Mouse (Mus musculus) myocyte (in vitro differentiated cells): ENCODE measurements around the gene Slc5a3. TPM values are rescaled to one million over a fixed set of nuclear protein-coding genes. Genes with fewer than 3 reads are reported as not detected.

Experiments used
- H3K27me3 ChIP-seq: one replicate; pipeline ENCODE4 v1.6.1; 2011; ENCODE audit not compliant: control insufficient read depth, insufficient read depth, insufficient read length
- H3K36me3 ChIP-seq: one replicate; pipeline ENCODE4 v1.6.1; 2011; ENCODE audit not compliant: control insufficient read depth, insufficient read depth
- H3K4me2 ChIP-seq: one replicate; pipeline ENCODE4 v1.6.1; 2011; ENCODE audit warnings: low read depth, control low read depth
- H3K4me3 ChIP-seq: one replicate; pipeline ENCODE4 v1.5.1; 2011; ENCODE audit warnings: mild to moderate bottlenecking, control low read depth, moderate library complexity
- H3K79me2 ChIP-seq: one replicate; pipeline ENCODE4 v1.6.1; 2011; ENCODE audit not compliant: control insufficient read depth, insufficient read depth
- H3ac ChIP-seq: one replicate; pipeline ENCODE4 v1.6.1; 2011; ENCODE audit not compliant: control insufficient read depth, insufficient read length
- CEBPB ChIP-seq: IDR thresholded peaks from 2 replicates; pipeline ENCODE4 v1.6.1; 2011; ENCODE audit warnings: mild to moderate bottlenecking, moderate library complexity; ENCODE audit not compliant: poor library complexity, insufficient read depth, severe bottlenecking
- E2F4 ChIP-seq: IDR thresholded peaks from one replicate; pipeline ENCODE4 v1.6.1; 2011; ENCODE audit warnings: mild to moderate bottlenecking, control low read depth, moderate library complexity; ENCODE audit not compliant: insufficient read depth
- MAX ChIP-seq: IDR thresholded peaks from one replicate; pipeline ENCODE4 v1.6.1; 2011; ENCODE audit warnings: low read depth, mild to moderate bottlenecking, control low read depth
- MYOD1 ChIP-seq, 3 experiments: IDR thresholded peaks; one replicate each; pipeline ENCODE4 v1.6.1; 2011; ENCODE audit warnings: control low read depth in 2 of 3, low read depth in 2 of 3, mild to moderate bottlenecking in 2 of 3, moderate library complexity in 1 of 3; ENCODE audit not compliant: insufficient read length in 2 of 3, control insufficient read depth in 1 of 3
- MYOG ChIP-seq, 3 experiments: IDR thresholded peaks; one replicate each; pipeline ENCODE4 v1.6.1; 2011; ENCODE audit warnings: control low read depth in 2 of 3, low read depth in 2 of 3, mild to moderate bottlenecking in 2 of 3; ENCODE audit not compliant: insufficient read length in 2 of 3, control insufficient read depth in 1 of 3, insufficient read depth in 1 of 3
- POLR2A ChIP-seq: IDR thresholded peaks from one replicate; pipeline ENCODE4 v1.6.1; 2011; ENCODE audit warnings: low read depth, mild to moderate bottlenecking, control low read depth, moderate library complexity; ENCODE audit not compliant: insufficient read length
- POLR2AphosphoS2 ChIP-seq: IDR thresholded peaks from one replicate; pipeline ENCODE4 v1.6.1; 2011; ENCODE audit warnings: low read depth, control low read depth; ENCODE audit not compliant: insufficient read length
- REST ChIP-seq: IDR thresholded peaks from one replicate; pipeline ENCODE4 v1.6.1; 2011; ENCODE audit warnings: mild to moderate bottlenecking, control low read depth, moderate library complexity; ENCODE audit not compliant: insufficient read depth, insufficient read length
- SRF ChIP-seq: IDR thresholded peaks from one replicate; pipeline ENCODE4 v1.6.1; 2011; ENCODE audit warnings: low read depth; ENCODE audit not compliant: control insufficient read depth, insufficient read length
- TCF12 ChIP-seq: IDR thresholded peaks from one replicate; pipeline ENCODE4 v1.6.1; 2011; ENCODE audit warnings: mild to moderate bottlenecking, control low read depth; ENCODE audit not compliant: poor library complexity, insufficient read depth, severe bottlenecking
- TCF3 ChIP-seq: IDR thresholded peaks from one replicate; pipeline ENCODE4 v1.6.1; 2011; ENCODE audit warnings: low read depth, control low read depth; ENCODE audit not compliant: insufficient read length
- USF1 ChIP-seq: IDR thresholded peaks from one replicate; pipeline ENCODE4 v1.6.1; 2011; ENCODE audit warnings: low read depth, mild to moderate bottlenecking, control low read depth, moderate library complexity
- polyA plus RNA-seq: library from polyadenylated mRNA; unstranded; fragments of >200 nt; fragmentation: generic; extraction: Trizol; gene quantifications from one replicate; pipeline ENCODE4 v1.2.1, GENCODE M21; 2012; ENCODE audit warnings: missing spikeins

Gene Slc5a3
- polyA plus RNA-seq, 1 experiment = 1.2 TPM

DNA sequence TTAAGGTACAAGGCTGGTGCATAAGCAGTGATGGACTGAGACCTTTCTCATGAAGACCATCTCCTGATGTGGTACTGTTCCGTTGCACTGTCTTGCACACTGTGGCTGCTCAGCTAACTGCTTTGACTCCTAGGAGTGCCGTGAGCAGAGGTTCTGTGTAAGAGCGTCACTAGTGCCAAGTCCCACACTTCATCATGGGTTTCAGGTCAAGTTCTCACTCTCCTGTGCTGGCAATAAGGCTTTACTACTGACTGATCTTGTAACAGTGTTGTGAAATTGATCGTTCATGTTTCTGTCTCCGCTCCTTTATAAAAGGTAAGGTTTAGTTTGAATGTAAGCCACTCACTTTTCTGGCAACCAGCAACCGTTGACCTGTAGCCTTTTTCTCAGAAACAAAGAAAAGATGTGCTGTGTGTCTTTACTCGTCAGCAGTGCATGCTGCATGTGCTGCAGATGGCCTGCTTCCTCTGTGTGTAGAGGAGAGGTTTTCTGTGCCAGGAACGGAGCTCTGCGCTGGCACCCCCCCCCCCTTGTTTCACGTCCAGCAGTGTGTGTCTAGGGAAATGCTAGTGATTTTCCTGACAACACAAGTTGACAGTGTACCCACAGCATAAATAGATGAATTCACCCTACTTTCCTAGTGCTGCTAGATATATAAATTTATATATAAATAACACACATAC is 25.8 kb downstream of the Slc5a3 start:
- Histone ChIP-seq H3K36me3 (peaks cover 6% of the 10 kb centered on the region), H3K4me3 (no peak overlapping the region), H3ac (no peak overlapping the region), H3K27me3 (no peaks in the 10 kb centered on the region), H3K79me2 (peaks cover 97% of the 10 kb centered on the region), H3K4me2 (no peak overlapping the region)
- TF ChIP-seq POLR2AphosphoS2 (no peak), MAX (no peak), CEBPB (no peak), SRF (no peak), POLR2A (no peak), TCF12 (no peak), TCF3 (no peak), USF1 (no peak), E2F4 (no peak), MYOD1 (IDR thresholded peaks at IDR 0.05; ENCODE audit: control insufficient read depth in 1 of 3, insufficient read length in 2 of 3, low read depth in 2 of 3) (no peak), MYOG (IDR thresholded peaks at IDR 0.05; ENCODE audit: control insufficient read depth in 1 of 3, insufficient read depth in 1 of 3, insufficient read length in 2 of 3, low read depth in 2 of 3) (no peak), REST (no peak)

DNA sequence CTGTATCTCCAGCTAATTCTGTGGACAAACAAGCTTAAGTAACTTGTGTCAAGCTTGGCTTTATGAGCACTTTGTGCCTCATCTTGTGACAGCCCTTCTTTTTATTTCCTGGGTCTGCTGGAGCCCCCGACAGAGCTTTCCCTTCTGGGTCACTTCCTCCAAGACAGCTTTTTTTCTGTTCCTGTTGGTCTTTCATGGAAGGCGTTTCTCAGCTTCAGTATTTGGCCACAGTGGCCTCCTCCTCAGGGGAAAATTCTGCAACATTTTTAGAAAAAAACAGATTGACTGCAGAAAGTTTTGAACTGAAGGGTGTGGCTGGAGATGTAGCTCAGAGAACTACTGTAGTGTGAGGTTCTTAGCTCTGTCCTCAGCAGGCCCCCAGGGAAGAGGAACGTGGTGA is 31.1 kb downstream of the Slc5a3 start:
- Histone ChIP-seq H3K4me3 (no peak overlapping the region), H3K36me3 (peaks cover 4% of the 10 kb centered on the region), H3K4me2 (no peak overlapping the region), H3ac (no peak overlapping the region), H3K27me3 (no peaks in the 10 kb centered on the region), H3K79me2 (peaks cover 65% of the 10 kb centered on the region)
- TF ChIP-seq MYOG (IDR thresholded peaks at IDR 0.05; ENCODE audit: control insufficient read depth in 1 of 3, insufficient read depth in 1 of 3, insufficient read length in 2 of 3, low read depth in 2 of 3) (no peak), CEBPB (no peak), REST (no peak), TCF12 (no peak), POLR2A (no peak)

DNA sequence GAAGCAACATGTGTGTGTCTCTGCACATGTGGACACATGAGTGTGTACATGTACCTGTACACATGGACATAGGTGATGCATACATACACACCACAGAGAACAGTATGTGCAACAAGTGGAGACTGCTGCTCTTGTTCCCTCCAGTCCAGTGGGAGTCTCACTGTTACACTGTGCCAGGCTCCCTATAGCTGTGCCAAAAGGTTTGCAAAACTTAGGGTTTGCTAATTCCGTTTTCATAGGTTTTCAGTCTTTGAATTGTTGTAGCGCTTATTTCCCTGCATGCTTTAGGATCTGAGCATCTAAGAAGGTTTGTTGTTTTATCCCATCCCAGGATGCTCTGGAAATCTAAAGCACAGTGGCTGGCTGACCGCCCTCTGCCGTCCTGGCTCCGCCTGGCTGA is 33.8 kb downstream of the Slc5a3 start:
- no peaks in the 10 kb centered on the region for H3K27me3 ChIP-seq
- peaks cover 41% of the 10 kb centered on the region for H3K79me2 ChIP-seq
- H3K36me3 ChIP-seq = peaks cover 4% of the 10 kb centered on the region
- no peak overlapping the region for H3K4me3 ChIP-seq
- H3ac ChIP-seq = no peak overlapping the region
- no peak overlapping the region for H3K4me2 ChIP-seq
- TF ChIP-seq SRF (no peak), MYOD1 (IDR thresholded peaks at IDR 0.05; ENCODE audit: control insufficient read depth in 1 of 3, insufficient read length in 2 of 3, low read depth in 2 of 3) (no peak), REST (no peak), TCF3 (no peak), POLR2AphosphoS2 (no peak), TCF12 (no peak), POLR2A (no peak), USF1 (no peak), MYOG (IDR thresholded peaks at IDR 0.05; ENCODE audit: control insufficient read depth in 1 of 3, insufficient read depth in 1 of 3, insufficient read length in 2 of 3, low read depth in 2 of 3) (no peak), E2F4 (no peak), MAX (no peak), CEBPB (no peak)

GRCm38 (mm10) chr16:92098351-92099051 is 40.4 kb downstream of the Slc5a3 start:
- no peak for TF ChIP-seq MAX
- TF ChIP-seq CEBPB = no peak
- no peak for TF ChIP-seq TCF12
- no peak for TF ChIP-seq POLR2AphosphoS2
- TF ChIP-seq MYOD1 (IDR thresholded peaks at IDR 0.05; ENCODE audit: control insufficient read depth in 1 of 3, insufficient read length in 2 of 3, low read depth in 2 of 3) = no peak
- TF ChIP-seq SRF = no peak
- TF ChIP-seq TCF3 = no peak
- TF ChIP-seq E2F4 = no peak
- no peak for TF ChIP-seq REST
- no peak for TF ChIP-seq USF1
- no peak for TF ChIP-seq POLR2A
- TF ChIP-seq MYOG (IDR thresholded peaks at IDR 0.05; ENCODE audit: control insufficient read depth in 1 of 3, insufficient read depth in 1 of 3, insufficient read length in 2 of 3, low read depth in 2 of 3) = no peak
- Histone ChIP-seq H3K4me3 (no peak overlapping the region), H3K27me3 (no peaks in the 10 kb centered on the region), H3K36me3 (peaks cover 2% of the 10 kb centered on the region), H3ac (no peak overlapping the region), H3K4me2 (no peak overlapping the region), H3K79me2 (peaks cover 5% of the 10 kb centered on the region)
